Mouse (Mus musculus) thymus, postnatal 36 days (tissue): Measurements from ENCODE around the gene Reg2.
"Not testable (repeated sequence)": the region's sequence is repeated elsewhere in the genome, so short reads cannot be mapped to it uniquely, and the experiment has no call there.

Source experiments
- DNase-seq, 2 experiments: peaks; one replicate each; pipeline ENCODE4 v3.0.0; 2022; ENCODE audit warnings: mixed read lengths in 2 of 2

Reg2 gene

GRCm38 (mm10) chr6:78395323-78395722 is at the start of gene Reg2:
Reg2 (plus strand) TSS chr6:78395623.
- DNase-seq: not testable (repeated sequence)

GRCm38 (mm10) chr6:78361971-78362563 is 33.4 kb upstream of the Reg2 start:
- no peak for DNase-seq

- DNase-seq: no peak
Observed at GRCm38 (mm10) chr6:78370357-78370756, 25.1 kb upstream of the Reg2 start, which contains the start of gene Reg3b. Reg3b (plus strand) TSS chr6:78370657.

GRCm38 (mm10) chr6:78378765-78379164 is 16.7 kb upstream of the Reg2 start, which contains the start of gene Reg3d:
Reg3d (minus strand) TSS chr6:78378865.
- no peak for DNase-seq

- no peak for DNase-seq
Observed at GRCm38 (mm10) chr6:78380409-78380808, 15.0 kb upstream of the Reg2 start, which contains the start of gene Reg3a. Reg3a (plus strand) TSS chr6:78380709.

GRCm38 (mm10) chr6:78385609-78386008 is 9.8 kb upstream of the Reg2 start:
- DNase-seq: no peak

GRCm38 (mm10) chr6:78422411-78422810 is 27.0 kb downstream of the Reg2 start, which contains the start of gene Reg1:
Reg1 (plus strand) TSS chr6:78422711.
- not testable (repeated sequence) for DNase-seq

GRCm38 (mm10) chr6:78425497-78425896 is 30.1 kb downstream of the Reg2 start:
- no peak for DNase-seq

GRCm38 (mm10) chr6:78447202-78447601 is 51.8 kb downstream of the Reg2 start:
- DNase-seq: no peak

- DNase-seq: no peak
Observed at GRCm38 (mm10) chr6:78448409-78448808, 53.0 kb downstream of the Reg2 start.

- DNase-seq: no peak
Observed at GRCm38 (mm10) chr6:78452804-78453203, 57.4 kb downstream of the Reg2 start.
